Mouse (Mus musculus): ENCODE measurements around the gene Pgbd5. TPM values are rescaled to one million over a fixed set of nuclear protein-coding genes. Genes with fewer than 3 reads are reported as not detected.

Gene Pgbd5
- polyA plus RNA-seq, 1 experiment from 2014 or later = 0.16 TPM

DNA sequence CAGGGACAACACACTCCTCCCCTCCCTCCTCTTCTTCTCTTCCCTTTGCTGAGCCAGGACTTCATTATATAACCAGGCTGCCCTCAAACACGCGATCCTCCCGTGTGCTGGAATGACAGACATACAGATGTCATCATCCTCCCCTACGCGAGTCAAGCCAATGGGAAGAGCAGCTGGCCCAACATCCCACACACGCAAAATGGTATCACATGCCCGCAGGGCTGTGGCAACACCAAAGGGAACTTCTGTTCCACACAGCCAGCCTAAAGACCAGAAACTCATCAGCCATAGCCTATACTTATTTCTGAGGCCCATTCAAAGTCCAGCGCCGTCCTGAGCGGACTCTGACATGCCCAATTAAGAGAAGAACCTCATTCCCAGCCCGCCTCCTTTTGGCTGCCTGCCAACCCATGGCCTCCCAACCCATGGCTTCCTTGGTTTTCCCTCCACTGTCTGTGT, 40.0 kb downstream of the Pgbd5 start:
- no peaks in the 10 kb centered on the region for H3K36me3 ChIP-seq
- H3K9ac ChIP-seq = no peak overlapping the region
- WGBS (ENCODE audit: insufficient replicate concordance) = 70% methylated on average over 11 of the region's 11 CpGs
- ATAC-seq (ENCODE audit: low read depth) (no peak), DNase-seq (no peak)
- H3K4me2 ChIP-seq = no peak overlapping the region
- H3K4me1 ChIP-seq (replicated peaks) = no peaks in the 10 kb centered on the region
- no peaks in the 10 kb centered on the region for H3K27me3 ChIP-seq
- H3K4me3 ChIP-seq (replicated peaks) = no peak overlapping the region
- no peaks in the 10 kb centered on the region for H3K9me3 ChIP-seq (replicated peaks)
- H3K27ac ChIP-seq = no peak overlapping the region

DNA sequence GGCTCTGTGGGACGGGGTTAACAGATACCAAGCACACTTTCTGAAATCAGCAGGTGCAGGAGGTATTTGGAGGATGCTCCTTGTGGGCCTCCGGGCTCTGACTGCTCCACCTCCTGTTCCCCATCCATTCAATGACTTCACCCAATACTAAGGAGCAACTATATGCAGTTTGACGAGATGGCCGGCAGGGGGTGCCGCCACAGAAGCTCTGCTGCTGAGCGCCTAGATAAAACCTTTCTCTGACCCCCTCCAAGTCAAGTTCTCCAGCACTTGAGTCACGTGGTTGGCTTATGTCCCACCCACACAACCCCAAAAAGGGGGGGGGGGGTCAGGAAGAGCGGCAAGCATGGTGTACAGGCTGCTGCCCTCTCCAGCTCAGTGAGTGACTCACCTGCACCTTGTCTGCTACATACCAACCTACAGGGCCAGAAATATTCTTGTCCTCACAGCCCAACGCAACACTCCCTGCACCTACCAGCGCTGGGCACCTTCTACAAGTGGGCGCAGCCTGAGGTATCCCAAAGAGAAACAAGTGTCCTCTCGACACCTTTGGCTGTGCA, 40.5 kb downstream of the Pgbd5 start:
- no peak overlapping the region for H3K27ac ChIP-seq

DNA sequence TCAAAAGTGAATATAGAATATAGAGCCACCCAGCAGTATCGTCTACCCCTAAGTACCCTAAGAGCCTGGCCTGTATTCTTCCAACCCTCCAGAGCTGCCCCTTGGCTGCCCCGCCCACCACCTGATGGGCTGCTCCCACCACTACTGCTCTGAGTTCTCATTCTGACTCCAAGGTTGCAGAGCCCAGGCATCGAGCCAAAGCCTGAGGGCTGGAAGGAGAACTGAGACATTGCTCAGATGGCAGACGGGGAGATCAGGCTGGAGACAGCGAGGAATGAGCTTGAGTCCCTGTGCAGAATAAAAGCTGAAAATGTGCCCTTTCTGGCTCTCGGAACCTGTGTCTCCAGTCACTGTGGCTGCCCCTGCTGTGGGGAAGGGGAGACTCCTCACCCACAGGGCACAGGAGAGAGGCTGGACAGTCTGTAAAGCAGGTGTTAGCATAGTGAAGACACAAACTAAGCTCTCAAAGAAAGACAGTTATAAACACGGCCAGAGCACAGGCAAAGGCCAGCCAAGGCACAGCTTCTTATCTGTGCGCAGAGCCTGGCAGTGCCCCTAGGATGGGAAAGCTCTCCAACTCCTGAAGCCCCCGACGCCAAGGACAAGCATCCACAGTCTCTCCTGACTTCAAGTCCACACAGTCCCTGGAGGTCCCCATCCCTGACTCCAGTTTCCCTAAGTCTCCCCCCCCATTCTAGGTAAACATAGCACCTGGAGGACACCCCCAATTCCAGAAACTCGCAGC, 42.0 kb downstream of the Pgbd5 start:
- H3K9ac ChIP-seq = no peak overlapping the region
- no peak overlapping the region for H3K4me3 ChIP-seq (replicated peaks)
- H3K27ac ChIP-seq = no peak overlapping the region
- no peaks in the 10 kb centered on the region for H3K4me1 ChIP-seq (replicated peaks)
- no peaks in the 10 kb centered on the region for H3K9me3 ChIP-seq (replicated peaks)
- H3K4me2 ChIP-seq = no peak overlapping the region
- ATAC-seq (ENCODE audit: low read depth) (no peak), DNase-seq (no peak)
- H3K27me3 ChIP-seq = no peaks in the 10 kb centered on the region
- H3K36me3 ChIP-seq = no peaks in the 10 kb centered on the region
- 69% methylated on average over 11 of the region's 11 CpGs for WGBS (ENCODE audit: insufficient replicate concordance)

More for the DNA sequence above, 40.5 kb downstream of the Pgbd5 start:
- H3K9ac ChIP-seq = no peak overlapping the region
- ATAC-seq (ENCODE audit: low read depth) (no peak), DNase-seq (no peak)
- no peaks in the 10 kb centered on the region for H3K4me1 ChIP-seq (replicated peaks)
- H3K9me3 ChIP-seq (replicated peaks) = no peaks in the 10 kb centered on the region
- H3K27me3 ChIP-seq = no peaks in the 10 kb centered on the region
- no peaks in the 10 kb centered on the region for H3K36me3 ChIP-seq
- 25% methylated on average over 12 of the region's 12 CpGs for WGBS (ENCODE audit: insufficient replicate concordance)
- no peak overlapping the region for H3K4me3 ChIP-seq (replicated peaks)
- H3K4me2 ChIP-seq = no peak overlapping the region

DNA sequence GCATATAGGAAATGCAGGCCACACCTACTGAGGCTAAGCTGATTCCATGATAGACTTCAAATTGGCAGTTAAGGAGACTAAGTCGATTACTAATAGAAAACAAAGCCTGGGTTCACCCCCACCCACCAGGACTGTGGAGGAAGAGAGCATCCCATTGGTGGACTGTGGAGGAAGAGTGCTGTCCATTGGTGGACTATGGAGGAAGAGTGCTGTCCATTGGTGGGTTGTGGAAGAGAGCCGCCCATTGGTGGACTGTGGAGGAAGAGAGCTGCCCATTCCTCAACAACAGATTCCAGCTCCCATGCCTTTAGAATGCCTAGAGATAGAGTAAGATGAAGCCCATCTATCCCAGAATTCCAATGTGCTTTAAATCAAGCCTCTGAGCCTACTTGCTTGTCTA, 42.9 kb downstream of the Pgbd5 start:
- Histone ChIP-seq H3K27me3 (no peaks in the 10 kb centered on the region), H3K9me3 (replicated peaks) (no peaks in the 10 kb centered on the region), H3K27ac (no peak overlapping the region), H3K9ac (no peak overlapping the region), H3K4me1 (replicated peaks) (no peaks in the 10 kb centered on the region), H3K4me2 (no peak overlapping the region), H3K36me3 (no peaks in the 10 kb centered on the region), H3K4me3 (replicated peaks) (no peak overlapping the region)
- WGBS (ENCODE audit: insufficient replicate concordance) = 70% methylated on average over 2 of the region's 2 CpGs
- DNase-seq = no peak
- ATAC-seq (ENCODE audit: low read depth) = no peak

DNA sequence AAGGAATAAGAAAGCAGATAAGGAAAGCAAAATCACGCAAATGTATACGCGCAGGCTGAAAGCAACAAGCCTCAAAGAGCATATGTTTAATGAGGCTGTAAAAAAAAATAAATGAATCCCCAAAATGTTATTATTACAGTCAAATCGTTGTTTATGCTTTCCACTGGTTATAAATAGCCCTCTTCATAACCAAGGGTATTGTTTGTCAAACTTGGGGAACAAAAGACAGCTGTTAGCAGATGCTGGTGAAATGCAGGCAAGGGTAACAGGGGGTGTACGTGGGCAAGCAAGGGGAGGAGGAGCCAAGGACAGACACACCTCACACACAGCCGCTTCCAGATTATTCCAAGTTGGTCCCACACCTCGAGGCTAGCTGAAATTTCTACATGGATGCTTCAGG, 44.1 kb downstream of the Pgbd5 start:
- no peak overlapping the region for H3K4me2 ChIP-seq
- no peak for ATAC-seq (ENCODE audit: low read depth)
- DNase-seq = no peak
- H3K27ac ChIP-seq = no peak overlapping the region
- H3K4me1 ChIP-seq (replicated peaks) = no peaks in the 10 kb centered on the region
- no peak overlapping the region for H3K4me3 ChIP-seq (replicated peaks)
- no peaks in the 10 kb centered on the region for H3K36me3 ChIP-seq
- H3K9ac ChIP-seq = no peak overlapping the region
- no peaks in the 10 kb centered on the region for H3K9me3 ChIP-seq (replicated peaks)
- WGBS (ENCODE audit: insufficient replicate concordance) = 58% methylated on average over 7 of the region's 7 CpGs
- no peaks in the 10 kb centered on the region for H3K27me3 ChIP-seq

DNA sequence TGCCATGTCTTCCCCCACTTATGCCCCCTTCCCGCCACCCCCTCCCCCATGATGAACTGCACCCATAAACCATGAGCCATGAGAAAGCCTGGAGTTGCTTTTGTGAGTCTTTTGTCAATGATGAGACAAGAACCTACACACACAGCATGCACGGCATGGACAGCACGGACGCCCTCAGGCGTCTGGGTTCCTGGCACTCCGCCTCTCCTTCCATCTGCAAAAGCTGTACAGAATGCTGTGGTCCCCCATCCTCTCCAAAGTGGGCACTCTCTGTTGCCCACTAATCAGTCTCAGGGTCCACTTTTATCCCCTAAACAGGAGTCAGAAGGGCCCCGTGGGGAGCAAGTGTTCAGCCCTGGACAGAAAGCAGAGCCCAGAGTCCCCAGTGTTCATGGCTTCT, 44.5 kb downstream of the Pgbd5 start:
- Histone ChIP-seq H3K4me3 (replicated peaks) (no peak overlapping the region), H3K27ac (no peak overlapping the region), H3K4me2 (no peak overlapping the region), H3K36me3 (no peaks in the 10 kb centered on the region), H3K4me1 (replicated peaks) (no peaks in the 10 kb centered on the region), H3K9ac (no peak overlapping the region), H3K9me3 (replicated peaks) (no peaks in the 10 kb centered on the region), H3K27me3 (no peaks in the 10 kb centered on the region)
- no peak for ATAC-seq (ENCODE audit: low read depth)
- WGBS (ENCODE audit: insufficient replicate concordance) = 79% methylated on average over 7 of the region's 7 CpGs
- no peak for DNase-seq

DNA sequence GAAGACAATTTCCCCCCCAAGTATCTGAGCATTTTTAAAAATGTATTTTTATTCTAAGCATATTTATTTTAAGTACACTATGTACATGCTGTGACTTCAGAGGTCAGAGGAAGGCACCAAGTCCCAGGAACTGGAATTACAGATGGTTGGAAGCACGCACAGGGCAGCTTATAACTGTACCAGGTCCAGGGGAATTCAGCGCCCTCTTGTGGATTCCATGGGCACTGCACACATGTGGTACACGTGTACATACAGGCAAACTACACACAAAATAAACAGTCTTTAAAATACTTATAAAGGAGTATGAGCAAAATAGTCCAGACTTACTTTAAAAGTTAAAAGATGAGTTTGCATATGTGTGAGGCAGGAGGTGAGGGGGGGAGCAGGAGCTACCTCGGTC, 45.5 kb downstream of the Pgbd5 start:
- H3K9me3 ChIP-seq (replicated peaks) = no peaks in the 10 kb centered on the region
- no peak for DNase-seq
- 62% methylated on average over 4 of the region's 4 CpGs for WGBS (ENCODE audit: insufficient replicate concordance)
- H3K4me3 ChIP-seq (replicated peaks) = no peak overlapping the region
- no peak for ATAC-seq (ENCODE audit: low read depth)
- no peaks in the 10 kb centered on the region for H3K4me1 ChIP-seq (replicated peaks)
- no peak overlapping the region for H3K27ac ChIP-seq
- H3K4me2 ChIP-seq = no peak overlapping the region
- no peaks in the 10 kb centered on the region for H3K36me3 ChIP-seq
- no peaks in the 10 kb centered on the region for H3K27me3 ChIP-seq
- H3K9ac ChIP-seq = no peak overlapping the region

DNA sequence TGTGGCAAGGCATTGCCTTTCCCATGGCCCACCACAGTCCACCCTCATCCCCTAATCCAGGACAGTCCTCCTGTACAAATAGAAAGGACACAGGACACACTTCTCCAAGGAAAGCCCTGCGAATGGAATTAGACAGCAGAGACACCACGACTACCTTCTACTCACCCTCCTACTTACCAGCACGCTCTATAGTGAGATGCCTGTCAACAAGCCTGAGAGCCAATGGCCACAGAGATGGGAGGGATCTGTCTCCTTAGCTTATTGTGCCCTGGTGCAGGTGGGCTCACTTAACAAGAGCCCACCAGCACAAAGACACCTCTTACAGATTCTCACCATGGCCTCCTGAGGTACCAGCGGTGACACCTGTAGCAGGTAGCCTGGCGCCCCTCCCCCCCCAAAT, 46.4 kb downstream of the Pgbd5 start:
- no peak overlapping the region for H3K4me3 ChIP-seq (replicated peaks)
- no peak for ATAC-seq (ENCODE audit: low read depth)
- H3K36me3 ChIP-seq = no peaks in the 10 kb centered on the region
- no peak overlapping the region for H3K4me2 ChIP-seq
- no peak overlapping the region for H3K9ac ChIP-seq
- H3K4me1 ChIP-seq (replicated peaks) = no peaks in the 10 kb centered on the region
- no peak for DNase-seq
- H3K27me3 ChIP-seq = no peaks in the 10 kb centered on the region
- WGBS (ENCODE audit: insufficient replicate concordance) = 65% methylated on average over 5 of the region's 5 CpGs
- no peak overlapping the region for H3K27ac ChIP-seq
- no peaks in the 10 kb centered on the region for H3K9me3 ChIP-seq (replicated peaks)

DNA sequence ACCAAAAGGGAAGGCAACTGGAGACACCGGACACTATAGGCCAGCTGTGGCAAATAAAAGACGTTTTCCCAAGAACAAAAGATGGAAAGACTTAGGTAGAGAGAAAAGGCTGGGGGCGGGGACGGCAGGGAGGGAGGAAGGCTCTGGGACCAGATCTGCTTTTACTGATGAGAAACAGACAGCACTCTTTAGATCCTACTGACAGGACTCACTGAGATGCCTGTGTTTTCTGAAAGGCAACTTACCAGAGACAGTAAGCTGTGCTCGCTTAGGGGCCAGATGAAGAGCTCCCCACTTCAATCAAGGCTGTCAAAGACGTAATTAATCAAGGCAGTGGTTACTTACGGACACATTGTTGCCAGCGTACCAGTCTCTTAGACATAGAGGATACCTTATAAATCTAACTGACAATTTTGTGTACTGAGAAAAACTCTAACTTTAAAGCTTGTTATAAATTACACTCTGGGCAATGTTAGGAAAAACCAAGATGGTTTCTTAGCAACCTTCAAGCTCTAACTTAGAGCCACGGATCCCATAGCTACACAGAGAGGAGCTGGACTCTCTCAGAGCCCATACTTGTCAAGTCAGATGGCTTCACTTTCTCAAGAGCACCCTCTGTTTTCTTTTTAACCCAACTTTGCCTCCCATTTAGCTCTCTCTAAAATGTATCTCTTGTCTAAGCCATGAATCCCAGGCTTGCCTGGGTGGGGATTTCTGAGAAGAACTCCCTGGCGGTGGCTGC, 47.0 kb downstream of the Pgbd5 start:
- H3K9me3 ChIP-seq (replicated peaks) = no peaks in the 10 kb centered on the region
- DNase-seq (no peak), ATAC-seq (ENCODE audit: low read depth) (no peak)
- no peak overlapping the region for H3K4me3 ChIP-seq (replicated peaks)
- 62% methylated on average over 10 of the region's 10 CpGs for WGBS (ENCODE audit: insufficient replicate concordance)
- H3K36me3 ChIP-seq = no peaks in the 10 kb centered on the region
- no peak overlapping the region for H3K9ac ChIP-seq
- no peaks in the 10 kb centered on the region for H3K27me3 ChIP-seq
- H3K27ac ChIP-seq = no peak overlapping the region
- H3K4me1 ChIP-seq (replicated peaks) = no peaks in the 10 kb centered on the region
- H3K4me2 ChIP-seq = no peak overlapping the region

DNA sequence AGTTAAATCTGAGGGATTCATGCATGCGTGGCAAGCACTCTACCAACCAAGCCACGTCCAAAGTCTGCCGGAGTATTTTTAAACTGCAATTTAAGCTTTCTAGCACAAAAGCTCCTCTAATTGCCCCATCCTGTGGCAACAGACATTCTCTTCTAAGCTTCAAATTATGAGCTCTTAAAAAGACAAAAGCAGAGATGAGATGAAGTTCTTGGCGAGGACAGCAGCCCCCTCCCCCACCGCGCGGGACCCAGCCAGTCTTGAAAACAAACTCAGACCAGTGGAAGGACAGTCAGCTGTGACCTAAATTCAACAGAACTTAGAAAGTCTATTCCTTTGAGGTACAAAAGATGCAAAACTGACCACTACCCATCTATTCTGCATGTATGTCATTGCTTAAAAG, 48.3 kb downstream of the Pgbd5 start:
- Histone ChIP-seq H3K4me3 (replicated peaks) (no peak overlapping the region), H3K4me1 (replicated peaks) (no peaks in the 10 kb centered on the region), H3K9me3 (replicated peaks) (no peaks in the 10 kb centered on the region), H3K4me2 (no peak overlapping the region), H3K27me3 (no peaks in the 10 kb centered on the region), H3K9ac (no peak overlapping the region), H3K36me3 (no peaks in the 10 kb centered on the region), H3K27ac (no peak overlapping the region)
- ATAC-seq (ENCODE audit: low read depth) = no peak
- 84% methylated on average over 7 of the region's 7 CpGs for WGBS (ENCODE audit: insufficient replicate concordance)
- DNase-seq = no peak

DNA sequence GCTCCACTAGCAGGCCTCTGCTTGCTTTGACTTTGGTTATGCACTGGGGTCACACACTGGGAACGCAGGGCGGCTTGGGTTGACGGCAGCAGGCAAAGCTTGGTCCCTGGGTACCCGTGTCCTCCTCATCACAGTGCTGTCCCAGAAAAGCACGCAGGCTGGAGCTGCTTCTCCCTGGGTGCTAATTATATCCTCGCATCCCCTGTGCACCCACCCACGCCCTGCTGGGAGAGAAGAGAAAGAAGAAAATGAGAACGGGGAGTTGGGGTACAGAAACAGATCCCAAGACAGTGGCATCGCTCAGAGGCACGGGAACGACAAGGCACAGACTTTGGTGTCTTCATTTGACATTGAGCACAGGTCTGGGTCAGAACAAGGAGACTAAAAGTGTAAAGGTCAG, 50.0 kb downstream of the Pgbd5 start:
- ATAC-seq (ENCODE audit: low read depth) (no peak), DNase-seq (no peak)
- no peaks in the 10 kb centered on the region for H3K4me1 ChIP-seq (replicated peaks)
- WGBS (ENCODE audit: insufficient replicate concordance) = 69% methylated on average over 11 of the region's 11 CpGs
- H3K4me2 ChIP-seq = no peak overlapping the region
- no peak overlapping the region for H3K9ac ChIP-seq
- no peak overlapping the region for H3K4me3 ChIP-seq (replicated peaks)
- no peaks in the 10 kb centered on the region for H3K36me3 ChIP-seq
- no peak overlapping the region for H3K27ac ChIP-seq
- no peaks in the 10 kb centered on the region for H3K27me3 ChIP-seq
- no peaks in the 10 kb centered on the region for H3K9me3 ChIP-seq (replicated peaks)

All from liver, embryonic 13.5 days (tissue).